Mouse (Mus musculus) heart, adult 2 months (tissue): ENCODE measurements at regions not wholly inside any gene's neighbourhood (a gene's known extent, or its start where the extent isn't known, plus 50 kb on each side); places are given as distances from the start of the nearest gene placed in this dataset.

Experiments
- CTCF ChIP-seq: fragments of 200-600 bp; IDR thresholded peaks from 2 replicates; pipeline ENCODE4 v1.8.1; 2022; ENCODE audit warnings: antibody characterized with exemption, mild to moderate bottlenecking, moderate library complexity
- POLR2A ChIP-seq: fragments of 200-500 bp; IDR thresholded peaks from 2 replicates; pipeline ENCODE4 v1.6.1; 2011; ENCODE audit warnings: mild to moderate bottlenecking, low read depth, low read length, control low read depth; ENCODE audit not compliant: insufficient read depth

DNA sequence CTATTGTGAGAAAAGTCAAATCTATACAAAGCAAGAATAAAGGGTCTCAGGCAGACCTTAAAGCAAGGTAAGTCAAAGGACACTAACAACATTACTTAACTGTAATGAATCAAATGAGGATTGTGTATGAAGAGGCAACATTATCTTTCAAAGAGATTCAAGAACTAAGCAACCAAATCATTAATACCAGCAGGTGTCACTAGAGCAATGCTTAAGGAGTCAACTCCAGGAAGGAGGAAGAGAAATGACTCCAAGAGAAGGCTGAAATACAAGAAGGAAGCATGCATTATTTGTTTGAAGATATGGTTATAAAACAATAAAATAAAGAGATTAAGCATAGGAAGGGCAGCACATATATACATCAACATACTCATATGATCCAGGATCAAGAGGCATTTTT is 475.1 kb upstream of the Tnc start:
- no peak for TF ChIP-seq POLR2A
- peak; percentile 62 for TF ChIP-seq CTCF
